Mouse (Mus musculus): ENCODE data around the gene Ndufa12. TPM values are rescaled to one million over a fixed set of nuclear protein-coding genes. Genes with fewer than 3 reads are reported as not detected.

Gene Ndufa12
- polyA plus RNA-seq, 1 experiment from 2014 or later = 413 TPM

Other genes with a start within 250 kb of the Ndufa12 start
- gene Vezt, start 162.9 kb upstream of the Ndufa12 start, polyA plus RNA-seq (2015; fragmentation: Nextera tagmentation; extraction: Ambion mirVana) = 18.6 and 20.1 TPM in 2 replicates
- gene Fgd6, start 162.7 kb upstream of the Ndufa12 start, polyA plus RNA-seq (2015; fragmentation: Nextera tagmentation; extraction: Ambion mirVana) = 3.1 and 3.4 TPM in 2 replicates
- 8.3 and 9.0 TPM in 2 replicates for gene Nr2c1, start 50.7 kb upstream of the Ndufa12 start, polyA plus RNA-seq (2015; fragmentation: Nextera tagmentation; extraction: Ambion mirVana)
- not detected in 2 replicates for gene Gm4792, start 100.0 kb downstream of the Ndufa12 start, polyA plus RNA-seq (2015; fragmentation: Nextera tagmentation; extraction: Ambion mirVana)
- gene Tmcc3, start 113.2 kb downstream of the Ndufa12 start, polyA plus RNA-seq (2015; fragmentation: Nextera tagmentation; extraction: Ambion mirVana) = 8.6 and 9.2 TPM in 2 replicates